Mouse (Mus musculus): ENCODE data around the gene Arvcf.

DNA sequence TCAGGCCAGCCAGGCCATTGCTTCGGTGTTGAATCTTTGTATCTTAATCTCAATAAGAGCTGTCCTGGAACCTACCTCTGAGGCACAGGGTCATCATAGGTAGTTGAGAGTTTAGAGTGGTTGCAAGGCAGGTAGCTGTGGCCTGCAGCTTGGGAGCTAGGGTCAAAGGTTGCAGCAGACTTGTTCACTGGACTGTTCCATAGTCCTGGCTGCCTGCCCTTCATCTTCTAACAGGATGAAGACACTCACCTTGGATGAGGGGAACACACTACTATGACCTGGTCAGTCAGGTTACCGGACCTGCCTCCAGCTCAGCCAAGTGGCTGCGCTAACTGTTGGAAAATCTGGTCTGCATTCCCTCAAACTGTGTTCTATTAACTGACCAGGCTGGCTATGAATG, 43.1 kb downstream of the Arvcf start:
- TF ChIP-seq POLR2A (IDR thresholded peaks at IDR 0.05; ENCODE audit: low read depth, low read length): no peak
- no peak for TF ChIP-seq CTCF (IDR thresholded peaks at IDR 0.05; ENCODE audit: extremely low read depth, insufficient read length, insufficient replicate concordance, low read depth, low read length)

Data from small intestine, adult 2 months (tissue).